Mouse (Mus musculus): ENCODE results near the gene Thbd.

Thbd gene

GRCm38 (mm10) chr2:148421112-148421511 is 13.1 kb upstream of the Thbd start:
- DNase-seq = no peak

- no peak for DNase-seq
These were observed 11.8 kb upstream of the Thbd start for GRCm38 (mm10) chr2:148419776-148420175.

- DNase-seq = no peak
These were observed 11.2 kb upstream of the Thbd start for GRCm38 (mm10) chr2:148419151-148419550.

GRCm38 (mm10) chr2:148409821-148410220 is 1.8 kb upstream of the Thbd start:
- no peak for DNase-seq

- peak; percentile 65 for DNase-seq
These were observed 1.2 kb upstream of the Thbd start for GRCm38 (mm10) chr2:148409141-148409540.

GRCm38 (mm10) chr2:148408761-148409120 is 753 bp upstream of the Thbd start:
- no peak for DNase-seq

- peak; percentile 30 for DNase-seq
These were observed 768 bp downstream of the Thbd start for GRCm38 (mm10) chr2:148406971-148407869.

GRCm38 (mm10) chr2:148406160-148406970 is 1.6 kb downstream of the Thbd start:
- peak; percentile 36 for DNase-seq

GRCm38 (mm10) chr2:148404906-148405305 is 3.1 kb downstream of the Thbd start:
- DNase-seq = no peak

GRCm38 (mm10) chr2:148402227-148402626 is 5.8 kb downstream of the Thbd start:
- no peak for DNase-seq

- DNase-seq = no peak
These were observed 8.9 kb downstream of the Thbd start for GRCm38 (mm10) chr2:148398901-148399685.

- DNase-seq = no peak
These were observed 10.2 kb downstream of the Thbd start for GRCm38 (mm10) chr2:148397784-148398100.

- no peak for DNase-seq
These were observed 10.8 kb downstream of the Thbd start for GRCm38 (mm10) chr2:148397015-148397783.

GRCm38 (mm10) chr2:148396209-148396608 is 11.8 kb downstream of the Thbd start:
- DNase-seq = peak; percentile 22

GRCm38 (mm10) chr2:148395131-148396051 is 12.6 kb downstream of the Thbd start, which contains the start of gene Sstr4:
TSS of gene Sstr4 (plus strand) at chr2:148395344.
- peak; percentile 65 for DNase-seq

- no peak for DNase-seq
These were observed 14.1 kb downstream of the Thbd start for GRCm38 (mm10) chr2:148393846-148394245.

- no peak for DNase-seq
These were observed 14.8 kb downstream of the Thbd start for GRCm38 (mm10) chr2:148393149-148393548.

- DNase-seq = no peak
These were observed 20.1 kb downstream of the Thbd start for GRCm38 (mm10) chr2:148387652-148388581.

GRCm38 (mm10) chr2:148386927-148387326 is 21.1 kb downstream of the Thbd start:
- no peak for DNase-seq

GRCm38 (mm10) chr2:148386476-148386875 is 21.5 kb downstream of the Thbd start:
- DNase-seq = no peak
